Mouse (Mus musculus) T-cell, adult 2 months (primary cell): Measurements from ENCODE around the gene Mpdu1.

Experiments used
- DNase-seq: peaks from one replicate; pipeline ENCODE4 v3.0.0; 2022; ENCODE audit warnings: low spot score

Gene Mpdu1

GRCm38 (mm10) chr11:69689891-69690290, 27.4 kb upstream of the Mpdu1 start:
- DNase-seq = no peak

- DNase-seq = no peak
These were observed 24.6 kb upstream of the Mpdu1 start for GRCm38 (mm10) chr11:69687061-69687460.

- DNase-seq = no peak
These were observed 23.9 kb upstream of the Mpdu1 start for GRCm38 (mm10) chr11:69686377-69686776.

GRCm38 (mm10) chr11:69685526-69686148, 23.2 kb upstream of the Mpdu1 start, which contains the start of gene Tnfsf13:
Gene Tnfsf13 (minus strand): TSS chr11:69685784.
- no peak for DNase-seq

- no peak for DNase-seq
These were observed 22.5 kb upstream of the Mpdu1 start for GRCm38 (mm10) chr11:69684936-69685335.

GRCm38 (mm10) chr11:69684128-69684745, 21.8 kb upstream of the Mpdu1 start:
- DNase-seq = no peak

- DNase-seq = no peak
These were observed 21.1 kb upstream of the Mpdu1 start for GRCm38 (mm10) chr11:69683576-69683975.

- peak; percentile 82 for DNase-seq
These were observed 20.5 kb upstream of the Mpdu1 start for GRCm38 (mm10) chr11:69682840-69683533.

GRCm38 (mm10) chr11:69682209-69682839, 19.9 kb upstream of the Mpdu1 start:
- DNase-seq = no peak

- DNase-seq = peak; percentile 98
These were observed 19.1 kb upstream of the Mpdu1 start, which contains the start of gene Senp3 for GRCm38 (mm10) chr11:69681314-69682208. Gene Senp3 (minus strand): TSS chr11:69682084.

- DNase-seq = no peak
These were observed 17.9 kb upstream of the Mpdu1 start for GRCm38 (mm10) chr11:69680136-69680855.

- no peak for DNase-seq
These were observed 16.7 kb upstream of the Mpdu1 start for GRCm38 (mm10) chr11:69679144-69679543.

- DNase-seq = peak; percentile 100
These were observed 9.8 kb upstream of the Mpdu1 start, which contains the start of gene Eif4a1 for GRCm38 (mm10) chr11:69672211-69672706. Gene Eif4a1 (minus strand): TSS chr11:69672423.

- DNase-seq = no peak
These were observed 9.3 kb upstream of the Mpdu1 start for GRCm38 (mm10) chr11:69671726-69672124.

- DNase-seq = peak; percentile 98
These were observed 8.6 kb upstream of the Mpdu1 start for GRCm38 (mm10) chr11:69670786-69671725.

GRCm38 (mm10) chr11:69666665-69667005, 4.2 kb upstream of the Mpdu1 start:
- no peak for DNase-seq

- DNase-seq = peak; percentile 62
These were observed 3.7 kb upstream of the Mpdu1 start, which contains the start of gene Cd68 for GRCm38 (mm10) chr11:69665961-69666664. Gene Cd68 (minus strand): TSS chr11:69666153.

- no peak for DNase-seq
These were observed 3.1 kb upstream of the Mpdu1 start for GRCm38 (mm10) chr11:69665457-69665960.

- DNase-seq = no peak
These were observed 2.4 kb upstream of the Mpdu1 start for GRCm38 (mm10) chr11:69664841-69665240.
